Mouse (Mus musculus): ENCODE measurements at regions not wholly inside any gene's neighbourhood (a gene's known extent, or its start where the extent isn't known, plus 50 kb on each side); places are given as distances from the start of the nearest gene placed in this dataset.
A peak's percentile ranks its signal among the peaks of the same experiment; 100 is the strongest.

DNA sequence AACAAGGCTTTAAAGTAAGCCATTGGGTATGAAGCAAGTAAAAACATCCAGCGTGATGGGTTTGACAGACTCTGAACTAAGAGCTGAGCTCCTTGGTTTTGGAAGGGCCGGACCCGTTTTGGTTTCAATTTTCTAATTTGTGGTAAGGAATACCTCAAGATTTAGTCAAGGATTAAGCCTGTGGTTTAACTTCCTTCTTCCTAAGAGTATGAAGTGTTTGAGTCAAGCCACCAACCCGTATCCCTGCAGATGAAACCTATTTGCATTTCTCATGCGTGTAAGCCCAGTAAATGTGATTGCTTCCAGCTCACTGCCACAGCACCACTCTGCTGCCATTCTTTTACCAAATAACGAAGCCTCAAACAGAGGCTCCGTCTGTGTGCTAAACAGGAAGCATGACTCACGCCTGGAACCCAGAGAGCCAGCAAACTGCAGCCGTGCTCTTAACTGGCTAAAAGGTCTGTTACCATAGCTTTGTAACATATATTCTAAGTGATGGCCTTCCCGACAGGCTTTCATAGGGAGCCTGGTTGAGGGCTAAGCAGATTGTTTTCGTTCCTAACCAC is 149.7 kb downstream of the Etv1 start:
- H3K27ac ChIP-seq = peak overlapping the region; percentile 70
- H3K27me3 ChIP-seq = no peaks in the 10 kb centered on the region
- WGBS = 32% methylated on average over 11 of the region's 11 CpGs
- H3K4me3 ChIP-seq (replicated peaks) = no peak overlapping the region
- peak overlapping the region; percentile 21 for H3K4me2 ChIP-seq
- H3K36me3 ChIP-seq (replicated peaks) = no peaks in the 10 kb centered on the region
- peak; percentile 85 for ATAC-seq (ENCODE audit: low FRiP score)
- H3K9ac ChIP-seq = no peak overlapping the region
- H3K9me3 ChIP-seq = no peaks in the 10 kb centered on the region
- no peaks in the 10 kb centered on the region for H3K4me1 ChIP-seq

DNA sequence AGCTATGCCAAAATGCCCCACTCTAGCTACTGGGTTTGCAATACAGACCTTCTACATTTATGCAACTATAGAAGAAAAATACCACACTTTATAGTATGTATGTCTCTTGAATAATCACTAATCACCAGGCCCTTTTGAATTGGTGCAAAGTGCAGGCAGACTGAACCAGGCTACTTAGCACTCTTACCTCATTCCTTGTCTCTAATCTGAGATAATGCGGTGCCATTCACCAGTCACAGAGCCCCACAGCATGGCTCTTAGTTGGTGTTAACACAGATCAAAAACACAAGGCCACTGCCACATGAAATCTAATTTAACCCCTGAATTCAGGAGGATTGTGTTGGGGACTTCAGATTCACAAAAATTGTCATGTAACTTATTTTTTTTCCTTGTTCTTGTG is 150.5 kb downstream of the Etv1 start:
- ATAC-seq (ENCODE audit: low FRiP score) = peak; percentile 83; the same call in 1 of the 2 replicates
- Histone ChIP-seq H3K4me1 (no peaks in the 10 kb centered on the region), H3K4me2 (no peak overlapping the region), H3K27ac (peak overlapping the region; percentile 70; the same call in 1 of the 2 replicates), H3K36me3 (replicated peaks) (no peaks in the 10 kb centered on the region), H3K9ac (no peak overlapping the region), H3K4me3 (replicated peaks) (no peak overlapping the region), H3K9me3 (no peaks in the 10 kb centered on the region), H3K27me3 (no peaks in the 10 kb centered on the region)
- 18% methylated on average over 1 of the region's 1 CpGs for WGBS

DNA sequence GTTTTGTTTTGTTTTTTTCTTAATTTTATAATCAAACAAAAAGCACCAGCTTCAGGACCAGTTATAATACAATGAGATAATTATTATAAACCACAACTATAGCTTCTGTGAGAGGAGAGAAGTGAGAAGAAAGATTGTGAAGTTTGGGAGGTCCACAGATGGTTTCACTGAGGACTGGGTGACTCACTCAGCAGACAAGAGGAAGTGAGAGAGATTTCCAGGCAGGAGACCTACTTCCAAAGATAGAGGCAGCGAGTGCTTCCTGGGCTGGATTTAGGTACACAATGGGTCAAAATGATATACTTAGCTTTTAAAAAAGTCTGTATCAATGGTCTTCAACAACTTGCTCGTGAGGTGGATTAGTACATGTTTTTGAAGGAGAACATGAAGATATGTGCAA is 152.6 kb downstream of the Etv1 start:
- Histone ChIP-seq H3K36me3 (replicated peaks) (no peaks in the 10 kb centered on the region), H3K9me3 (no peaks in the 10 kb centered on the region), H3K4me2 (no peak overlapping the region), H3K27me3 (no peaks in the 10 kb centered on the region), H3K4me3 (replicated peaks) (no peak overlapping the region), H3K27ac (no peak overlapping the region), H3K4me1 (no peaks in the 10 kb centered on the region), H3K9ac (no peak overlapping the region)
- ATAC-seq (ENCODE audit: low FRiP score) = no peak
- WGBS = 93% methylated on average over 2 of the region's 2 CpGs

DNA sequence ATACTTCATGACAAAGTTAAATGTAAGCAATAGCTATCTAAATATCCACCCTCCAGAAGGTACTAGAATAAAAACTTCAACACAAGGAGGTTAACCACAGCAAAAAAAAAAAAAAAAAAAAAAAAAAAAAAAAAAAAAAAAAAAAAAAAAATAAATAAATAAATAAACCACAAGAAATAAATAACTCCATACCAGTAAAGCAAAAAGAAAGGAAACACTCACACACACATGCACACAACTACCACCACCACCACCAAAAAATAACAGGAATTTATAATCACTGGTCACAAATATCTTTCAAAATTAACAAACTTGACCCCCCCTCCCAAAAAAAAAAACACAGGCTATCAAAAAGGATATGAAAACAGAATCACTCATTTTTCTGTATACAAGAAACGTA is 180.4 kb downstream of the Etv1 start:
- H3K9ac ChIP-seq = no peak overlapping the region
- 67% methylated on average over 1 of the region's 1 CpGs for whole genome bisulfite sequencing
- ATAC-seq (ENCODE audit: low FRiP score) = no peak
- H3K4me2 ChIP-seq = no peak overlapping the region
- no peaks in the 10 kb centered on the region for H3K9me3 ChIP-seq
- H3K4me1 ChIP-seq = no peaks in the 10 kb centered on the region
- no peaks in the 10 kb centered on the region for H3K36me3 ChIP-seq (replicated peaks)
- H3K27ac ChIP-seq = no peak overlapping the region
- H3K4me3 ChIP-seq (replicated peaks) = no peak overlapping the region
- H3K27me3 ChIP-seq = no peaks in the 10 kb centered on the region

DNA sequence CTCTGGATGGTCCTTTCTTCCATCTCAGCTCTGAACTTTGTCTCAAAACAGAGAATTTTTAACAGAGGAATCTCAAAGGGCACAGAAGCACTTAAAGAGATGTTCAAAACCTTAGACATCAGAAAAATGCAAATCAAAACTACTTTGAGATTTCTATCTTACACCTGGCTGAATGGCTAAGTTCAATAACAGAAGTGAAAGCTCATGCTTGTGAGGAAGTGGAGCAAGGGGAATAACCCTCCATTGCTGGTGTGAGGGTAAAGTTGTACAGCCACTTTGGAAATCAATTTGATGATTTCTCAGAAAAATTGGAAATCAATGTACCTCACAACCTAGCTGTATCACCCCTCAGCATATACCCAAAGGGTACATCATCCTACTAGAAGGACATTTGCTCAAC is 183.1 kb downstream of the Etv1 start:
- no peak overlapping the region for H3K27ac ChIP-seq
- no peak overlapping the region for H3K4me3 ChIP-seq (replicated peaks)
- H3K9ac ChIP-seq = no peak overlapping the region
- no peaks in the 10 kb centered on the region for H3K36me3 ChIP-seq (replicated peaks)
- no peaks in the 10 kb centered on the region for H3K9me3 ChIP-seq
- H3K4me2 ChIP-seq = no peak overlapping the region
- ATAC-seq (ENCODE audit: low FRiP score) = no peak
- no peaks in the 10 kb centered on the region for H3K27me3 ChIP-seq
- H3K4me1 ChIP-seq = no peaks in the 10 kb centered on the region

DNA sequence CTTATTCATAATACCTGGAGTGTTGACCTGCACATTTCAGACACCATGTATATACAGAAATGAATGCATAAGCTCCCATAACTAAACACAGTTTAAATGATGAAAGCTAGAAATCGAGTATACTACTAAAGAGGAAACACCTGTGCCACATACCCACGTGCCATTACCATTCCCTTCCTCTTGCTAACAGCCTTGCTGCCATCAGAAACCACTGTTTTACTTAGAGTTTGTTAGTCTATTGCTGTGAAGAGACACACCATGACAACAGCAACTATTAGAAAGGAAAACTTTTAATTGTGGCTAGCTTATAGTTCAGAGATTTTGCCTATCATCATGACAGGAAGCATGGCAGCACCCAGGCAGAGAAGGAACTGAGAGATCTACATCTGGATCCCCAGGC is 191.2 kb downstream of the Etv1 start:
- Histone ChIP-seq H3K27me3 (no peaks in the 10 kb centered on the region), H3K9me3 (no peaks in the 10 kb centered on the region), H3K36me3 (replicated peaks) (no peaks in the 10 kb centered on the region), H3K4me3 (replicated peaks) (no peak overlapping the region), H3K27ac (no peak overlapping the region), H3K9ac (no peak overlapping the region), H3K4me2 (no peak overlapping the region), H3K4me1 (no peaks in the 10 kb centered on the region)
- ATAC-seq (ENCODE audit: low FRiP score) = no peak
- WGBS = 72% methylated on average over 2 of the region's 2 CpGs

DNA sequence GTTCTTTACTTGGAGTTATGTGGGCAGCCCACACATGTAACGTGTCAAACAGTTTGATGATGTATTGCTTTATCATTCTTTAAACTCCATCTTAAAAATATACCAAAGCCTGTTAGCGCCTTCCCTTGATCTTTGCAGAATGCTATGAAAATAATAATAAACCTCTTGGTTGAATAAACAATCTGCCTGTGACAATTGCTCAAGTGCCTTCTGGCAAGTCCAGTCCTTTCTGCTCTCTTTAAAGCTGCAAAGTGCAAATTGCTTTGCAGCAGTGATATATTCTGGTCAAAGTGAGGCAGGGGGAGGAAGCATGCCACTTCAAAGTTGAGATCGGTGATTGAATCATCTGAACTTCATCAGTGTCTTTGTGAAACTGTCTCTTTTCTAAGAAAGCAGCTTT is 193.0 kb downstream of the Etv1 start:
- no peaks in the 10 kb centered on the region for H3K9me3 ChIP-seq
- H3K27ac ChIP-seq = no peak overlapping the region
- ATAC-seq (ENCODE audit: low FRiP score) = no peak
- H3K27me3 ChIP-seq = no peaks in the 10 kb centered on the region
- no peaks in the 10 kb centered on the region for H3K4me1 ChIP-seq
- 91% methylated on average over 3 of the region's 3 CpGs for WGBS
- no peak overlapping the region for H3K4me3 ChIP-seq (replicated peaks)
- no peak overlapping the region for H3K9ac ChIP-seq
- H3K4me2 ChIP-seq = no peak overlapping the region
- no peaks in the 10 kb centered on the region for H3K36me3 ChIP-seq (replicated peaks)

DNA sequence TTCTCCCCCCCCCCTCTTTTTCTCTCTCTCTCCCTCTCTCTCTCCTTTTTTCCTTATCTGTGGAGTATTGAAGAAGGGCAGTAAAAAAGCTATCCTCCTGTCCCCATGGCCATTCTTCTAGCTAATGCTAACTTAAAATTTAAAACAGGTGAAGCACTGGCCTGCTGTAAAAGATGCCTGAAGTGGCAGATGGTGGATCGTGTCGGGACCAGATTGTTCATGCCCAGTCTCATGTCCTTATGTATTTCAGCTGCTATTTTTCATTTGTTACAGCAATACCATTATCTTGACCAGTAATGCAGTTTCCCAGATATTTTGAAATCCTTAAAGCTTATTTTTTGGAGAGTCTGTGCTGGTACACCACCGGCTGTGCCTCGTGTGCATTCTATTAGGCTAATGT is 196.3 kb downstream of the Etv1 start:
- no peaks in the 10 kb centered on the region for H3K9me3 ChIP-seq
- no peak overlapping the region for H3K9ac ChIP-seq
- 78% methylated on average over 4 of the region's 4 CpGs for WGBS
- H3K27me3 ChIP-seq = no peaks in the 10 kb centered on the region
- H3K36me3 ChIP-seq (replicated peaks) = no peaks in the 10 kb centered on the region
- no peak for ATAC-seq (ENCODE audit: low FRiP score)
- no peak overlapping the region for H3K4me2 ChIP-seq
- no peak overlapping the region for H3K4me3 ChIP-seq (replicated peaks)
- no peak overlapping the region for H3K27ac ChIP-seq
- H3K4me1 ChIP-seq = no peaks in the 10 kb centered on the region

DNA sequence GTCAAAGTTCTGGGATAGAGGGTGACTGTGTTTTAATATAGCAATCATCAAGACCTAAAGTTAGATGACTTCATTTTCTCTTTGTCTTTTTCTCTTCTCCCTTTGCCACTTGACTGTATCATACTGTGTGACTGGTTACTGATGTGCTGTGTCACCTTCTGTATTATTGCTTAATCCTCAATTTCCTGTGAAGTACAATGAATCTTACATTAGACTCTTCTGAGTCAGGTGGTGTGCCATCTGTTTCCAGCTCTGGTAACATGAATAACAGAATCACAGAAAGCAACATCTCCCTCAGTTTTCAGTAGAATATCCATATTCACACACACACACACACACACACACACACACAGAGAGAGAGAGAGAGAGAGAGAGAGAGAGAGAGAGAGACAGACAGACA is 203.2 kb downstream of the Etv1 start:
- no peak for ATAC-seq (ENCODE audit: low FRiP score)
- Histone ChIP-seq H3K27me3 (no peaks in the 10 kb centered on the region), H3K9ac (no peak overlapping the region), H3K36me3 (replicated peaks) (no peaks in the 10 kb centered on the region), H3K4me3 (replicated peaks) (no peak overlapping the region), H3K9me3 (no peaks in the 10 kb centered on the region), H3K27ac (no peak overlapping the region), H3K4me2 (no peak overlapping the region), H3K4me1 (no peaks in the 10 kb centered on the region)

DNA sequence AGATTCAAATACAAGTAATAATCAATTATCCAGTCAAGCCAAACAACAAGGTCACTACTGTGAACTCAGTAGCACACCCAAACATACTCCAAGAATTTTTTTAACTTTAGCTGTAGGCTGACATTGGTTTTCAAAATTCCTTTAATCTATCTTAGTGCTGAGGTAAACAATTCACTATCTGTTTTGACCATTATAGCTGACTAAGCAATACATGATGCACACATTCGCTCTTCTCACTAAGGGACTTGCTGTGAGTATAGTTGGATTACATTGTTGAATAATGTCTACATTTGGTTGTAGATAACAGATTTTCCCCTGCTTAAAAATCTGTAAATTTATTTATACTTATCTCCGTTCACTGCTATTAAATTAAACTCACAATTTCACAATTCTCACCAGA is 206.7 kb downstream of the Etv1 start:
- Histone ChIP-seq H3K9me3 (no peaks in the 10 kb centered on the region), H3K27me3 (no peaks in the 10 kb centered on the region), H3K4me2 (no peak overlapping the region), H3K4me3 (replicated peaks) (no peak overlapping the region), H3K36me3 (replicated peaks) (no peaks in the 10 kb centered on the region), H3K27ac (no peak overlapping the region), H3K9ac (no peak overlapping the region), H3K4me1 (no peaks in the 10 kb centered on the region)
- WGBS = 91% methylated on average over 2 of the region's 2 CpGs
- no peak for ATAC-seq (ENCODE audit: low FRiP score)

DNA sequence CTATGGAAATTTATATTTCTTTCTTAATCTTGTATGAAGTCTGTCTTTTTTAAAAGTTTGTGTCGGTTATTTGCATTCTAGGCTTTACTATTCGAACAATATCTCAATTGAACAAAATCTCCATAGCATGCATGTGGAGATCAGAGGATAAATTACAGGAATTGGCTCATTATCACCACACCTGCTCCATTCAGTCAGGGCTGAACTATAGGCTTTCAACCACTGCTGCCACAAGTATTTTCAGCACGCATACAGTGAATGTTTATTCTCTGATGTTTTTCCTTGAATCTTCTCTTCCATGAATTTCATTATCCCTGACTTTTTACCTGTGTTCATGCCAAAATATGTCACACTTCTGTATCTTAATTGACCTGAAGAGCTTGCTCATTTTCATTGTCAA is 207.2 kb downstream of the Etv1 start:
- Histone ChIP-seq H3K4me3 (replicated peaks) (no peak overlapping the region), H3K27me3 (no peaks in the 10 kb centered on the region), H3K9ac (no peak overlapping the region), H3K36me3 (replicated peaks) (no peaks in the 10 kb centered on the region), H3K4me1 (no peaks in the 10 kb centered on the region), H3K9me3 (no peaks in the 10 kb centered on the region), H3K27ac (no peak overlapping the region), H3K4me2 (no peak overlapping the region)
- no peak for ATAC-seq (ENCODE audit: low FRiP score)
- WGBS = 65% methylated on average over 3 of the region's 3 CpGs

DNA sequence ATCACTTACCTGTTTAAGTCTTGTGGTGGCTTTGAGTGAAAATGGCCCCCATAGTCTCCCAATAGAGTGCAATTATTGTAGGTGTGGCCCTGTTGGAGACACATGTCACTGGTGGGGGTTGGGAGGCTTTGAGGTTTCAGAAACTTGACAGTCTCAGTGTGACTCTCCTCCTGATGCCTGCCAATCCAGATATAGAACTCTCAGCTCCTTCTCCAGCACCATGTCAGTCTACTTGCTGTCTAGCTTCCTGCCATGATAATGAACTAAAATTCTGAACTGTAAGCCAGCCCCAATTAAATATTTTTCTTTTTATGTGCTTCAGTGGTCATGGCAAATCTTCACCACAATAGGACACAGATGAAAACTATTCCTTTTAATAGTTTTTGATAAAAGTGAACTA is 208.1 kb downstream of the Etv1 start:
- ATAC-seq (ENCODE audit: low FRiP score) = peak; percentile 33; the same call in 1 of the 2 replicates
- no peaks in the 10 kb centered on the region for H3K36me3 ChIP-seq (replicated peaks)
- H3K4me3 ChIP-seq (replicated peaks) = no peak overlapping the region

DNA sequence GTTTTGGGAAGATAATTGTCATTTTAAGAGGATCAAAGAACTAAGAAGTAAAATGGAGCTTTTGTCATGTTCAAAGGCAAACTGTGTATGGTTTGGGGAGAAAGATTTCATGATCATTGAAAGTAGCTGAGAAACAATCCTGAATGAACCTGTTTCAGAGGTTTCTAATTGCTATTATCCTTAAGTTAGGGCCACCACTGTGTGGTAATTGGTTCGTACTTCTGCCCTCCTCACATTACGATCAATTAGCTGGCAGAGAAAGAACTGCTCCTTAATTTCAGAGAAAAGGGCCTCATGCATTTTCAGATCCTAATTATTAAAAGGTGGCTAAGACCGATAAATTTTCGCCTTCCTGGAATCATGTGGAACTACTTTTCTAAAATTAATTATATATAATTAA is 208.6 kb downstream of the Etv1 start:
- Histone ChIP-seq H3K27ac (no peak overlapping the region), H3K4me1 (no peaks in the 10 kb centered on the region), H3K4me3 (replicated peaks) (no peak overlapping the region), H3K27me3 (no peaks in the 10 kb centered on the region), H3K4me2 (no peak overlapping the region), H3K9me3 (no peaks in the 10 kb centered on the region), H3K36me3 (replicated peaks) (no peaks in the 10 kb centered on the region), H3K9ac (no peak overlapping the region)
- 24% methylated on average over 4 of the region's 4 CpGs for WGBS
- ATAC-seq (ENCODE audit: low FRiP score) = peak; percentile 79; the same call in 1 of the 2 replicates

More for the DNA sequence above, 208.1 kb downstream of the Etv1 start:
- no peak overlapping the region for H3K4me2 ChIP-seq
- no peak overlapping the region for H3K27ac ChIP-seq
- no peaks in the 10 kb centered on the region for H3K4me1 ChIP-seq
- no peaks in the 10 kb centered on the region for H3K9me3 ChIP-seq
- H3K9ac ChIP-seq = no peak overlapping the region
- no peaks in the 10 kb centered on the region for H3K27me3 ChIP-seq

DNA sequence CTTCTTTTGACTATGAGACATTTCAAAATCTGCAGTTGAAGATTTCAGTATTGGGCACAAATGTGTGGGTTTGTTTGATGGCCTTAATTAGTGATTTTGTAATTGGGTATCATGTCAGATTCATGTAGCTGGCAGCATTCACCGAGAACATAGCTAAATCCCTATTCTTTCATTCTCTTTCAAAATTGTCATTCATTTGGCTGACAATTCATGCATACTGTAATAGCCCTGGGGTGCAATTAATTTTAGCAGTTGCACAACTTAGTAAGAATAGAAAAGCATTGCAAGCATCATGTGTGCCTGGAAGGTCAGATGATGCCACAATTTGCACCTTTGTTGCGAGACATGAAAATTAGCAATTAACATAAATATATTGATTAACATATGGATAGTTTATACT is 248.0 kb downstream of the Etv1 start:
- Histone ChIP-seq H3K36me3 (replicated peaks) (no peaks in the 10 kb centered on the region), H3K27me3 (no peaks in the 10 kb centered on the region), H3K4me2 (no peak overlapping the region), H3K9me3 (no peaks in the 10 kb centered on the region), H3K27ac (no peak overlapping the region), H3K4me3 (replicated peaks) (no peak overlapping the region), H3K4me1 (no peaks in the 10 kb centered on the region), H3K9ac (no peak overlapping the region)
- peak; percentile 73; the same call in 1 of the 2 replicates for ATAC-seq (ENCODE audit: low FRiP score)
- 33% methylated on average over 2 of the region's 2 CpGs for WGBS
